Mouse (Mus musculus) embryonic fibroblast, embryonic 13.5 days (primary cell): ENCODE data around the gene Magel2.

Experiments
- CTCF ChIP-seq: IDR thresholded peaks from 2 replicates; pipeline ENCODE4 v1.5.1; 2011; ENCODE audit warnings: mild to moderate bottlenecking, control low read depth, low read length, moderate library complexity, borderline replicate concordance; ENCODE audit not compliant: insufficient read depth
- POLR2A ChIP-seq: IDR thresholded peaks from 2 replicates; pipeline ENCODE4 v1.6.1; 2011; ENCODE audit warnings: low read depth, mild to moderate bottlenecking, control low read depth, low read length, moderate library complexity

GRCm38 (mm10) chr7:62382391-62382790, 5.6 kb downstream of the Magel2 start:
- TF ChIP-seq CTCF (no peak), POLR2A (no peak)
